22 mouse cellular contexts compared by ENCODE assay signal in genomic region chr5:30787381-30787780, GRCm38 (mm10). TPM values are rescaled to one million over a fixed set of nuclear protein-coding genes. Genes with fewer than 3 reads are reported as not detected.
DNase-seq lines count a peak whose midpoint lies in the region; TF ChIP-seq lines count a peak whose summit lies in the region.
"Had no signal": no experiment of that assay in that cellular context is flagged by ENCODE, and none has a peak within 500 bp of the region (broad histone marks: within the 10 kb centered on the region; RNA-seq: fewer than 3 reads in every experiment).

No protein-coding gene starts in this region.

- no peak overlapping the region for H3K27ac ChIP-seq in cerebellum, adult 2 months (ENCODE audit: insufficient read depth, low read length)
- H3K27ac ChIP-seq: embryonic facial prominence, embryonic 12.5 days; embryonic facial prominence, embryonic 15.5 days; gastrocnemius, adult 2 months; hindbrain, embryonic 10.5 days; hindbrain, embryonic 13.5 days; intestine, embryonic 15.5 days had no signal

- DNase-seq in 416B (ENCODE audit: low read depth) = peak; percentile 80
- DNase-seq in adrenal gland, adult 8-10 months = peak; percentile 67
- peak; percentile 39 for DNase-seq in adrenal gland, postnatal 25 days
- DNase-seq in cerebellum, adult 2 months = no peak
- DNase-seq in left cerebral cortex, adult 11 months (ENCODE audit: low spot score) = no peak
- no peak for DNase-seq in right cerebral cortex, adult 2 months (ENCODE audit: low spot score in 2 of 2)
- DNase-seq: B cell, adult 2 months; cerebellum, adult 11-12 months; cerebellum, adult 9-10 months; cerebellum, postnatal 14 days; forebrain, postnatal 0 days; gastrocnemius, adult 2 months; gastrocnemius, postnatal 14 days; heart, adult 11 months; kidney, adult 11 months had no signal

- no peaks in the 10 kb centered on the region for H3K27me3 ChIP-seq in cerebellum, adult 2 months (ENCODE audit: control insufficient read depth, insufficient read depth, low read length)
- H3K27me3 ChIP-seq: embryonic facial prominence, embryonic 12.5 days; embryonic facial prominence, embryonic 15.5 days; hindbrain, embryonic 13.5 days; intestine, embryonic 15.5 days had no signal

- no peak for TF ChIP-seq CTCF in cerebellum, adult 2 months (IDR thresholded peaks at IDR 0.05; ENCODE audit: borderline replicate concordance, insufficient read depth, low read depth, low read length)

- H3K4me3 ChIP-seq in cerebellum, adult 2 months (replicated peaks; ENCODE audit: insufficient read depth, low read depth, low read length) = no peak overlapping the region
- H3K4me3 ChIP-seq: embryonic facial prominence, embryonic 12.5 days; embryonic facial prominence, embryonic 15.5 days; gastrocnemius, adult 2 months; hindbrain, embryonic 10.5 days; hindbrain, embryonic 13.5 days; intestine, embryonic 15.5 days had no signal

- no peak for TF ChIP-seq POLR2A in cerebellum, adult 2 months (IDR thresholded peaks at IDR 0.05; ENCODE audit: borderline replicate concordance, insufficient read depth, low read length)

- 75% methylated on average over 5 of the region's 5 CpGs for whole genome bisulfite sequencing in cerebellum, adult 2 months

- H3K4me1 ChIP-seq in cerebellum, adult 2 months (ENCODE audit: control insufficient read depth, insufficient read depth, low read length) = no peaks in the 10 kb centered on the region
- H3K4me1 ChIP-seq: embryonic facial prominence, embryonic 12.5 days; embryonic facial prominence, embryonic 15.5 days; hindbrain, embryonic 10.5 days; hindbrain, embryonic 13.5 days; intestine, embryonic 15.5 days had no signal

RNA-seq across cellular contexts. Expression of gene Mapre3, which starts 27.1 kb away (rescaled TPM):
- 10 to 100 TPM; 75.9 to 93.2 (median 85.2) TPM for total RNA-seq in adrenal gland, adult 8-10 months (2022)
- 51.8 and 62.9 TPM in 2 replicates for total RNA-seq in adrenal gland, postnatal 25 days (2021)
- polyA plus RNA-seq in cerebellum, adult 2 months (2012; rRNA removed) = 276 and 288 TPM in 2 replicates
- total RNA-seq: common myeloid progenitor, adult 5-6 weeks had no signal
- polyA plus RNA-seq: G1E had no signal

Comparison
In these comparisons a context has a peak if more than half of its experiments do, and no peak if none do; other contexts are left out.
1. DNase-seq: peak in 416B (single experiment), adrenal gland, adult 8-10 months (single experiment) and adrenal gland, postnatal 25 days (single experiment); none in cerebellum, adult 2 months (0 of 2), left cerebral cortex, adult 11 months (single experiment) and right cerebral cortex, adult 2 months (0 of 2).